Mouse (Mus musculus) kidney, postnatal 25 days (tissue): Measurements from ENCODE around the gene BC052040.

ENCODE experiments used
- DNase-seq, 2 experiments: peaks; one replicate each; pipeline ENCODE4 v3.0.0; 2021; ENCODE audit warnings: mixed read lengths in 2 of 2

Gene BC052040

GRCm38 (mm10) chr2:115581241-115581988, at the start of gene BC052040:
Gene BC052040, plus strand, starts transcription at chr2:115581716.
- peak; percentile 91 for DNase-seq

DNA sequence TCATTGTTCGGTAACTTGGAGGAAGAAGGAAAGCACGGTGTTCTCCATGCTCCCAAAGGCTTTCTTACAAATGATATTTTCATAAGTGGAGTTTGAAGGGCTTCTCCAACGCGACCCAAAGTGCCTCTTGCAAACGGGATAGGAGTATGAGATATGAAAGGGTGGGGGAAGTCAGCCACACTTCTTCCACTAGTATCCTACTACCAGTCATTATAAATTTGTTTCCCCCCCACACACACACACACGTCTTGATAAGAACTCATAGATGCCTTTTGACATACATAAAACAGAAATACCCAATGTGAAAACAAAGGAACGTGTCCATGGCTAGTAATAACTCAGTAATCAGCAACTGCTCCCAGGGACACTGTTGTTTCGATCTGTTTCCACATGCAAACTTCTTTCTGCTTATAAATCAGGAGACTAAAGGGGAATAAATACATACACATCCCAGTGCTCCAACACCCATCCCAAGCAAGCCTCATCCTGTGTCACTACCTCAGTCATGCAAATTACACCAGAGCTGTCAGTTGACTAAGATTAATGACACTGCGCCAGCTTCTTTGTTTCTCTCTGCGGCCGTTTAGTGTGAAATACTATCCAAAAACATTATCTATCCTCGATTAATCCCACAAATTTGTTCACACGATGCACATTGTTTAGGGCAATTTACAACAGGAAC, 43.4 kb upstream of the BC052040 start:
- DNase-seq = no peak

- DNase-seq = no peak
Measured at GRCm38 (mm10) chr2:115538691-115539283, 42.7 kb upstream of the BC052040 start.

- no peak for DNase-seq
Measured at GRCm38 (mm10) chr2:115539731-115540130, 41.8 kb upstream of the BC052040 start.

GRCm38 (mm10) chr2:115542401-115543123, 39.0 kb upstream of the BC052040 start:
- DNase-seq = no peak

- DNase-seq = no peak
Measured at GRCm38 (mm10) chr2:115543212-115543611, 38.3 kb upstream of the BC052040 start.

GRCm38 (mm10) chr2:115551901-115552300, 29.6 kb upstream of the BC052040 start:
- no peak for DNase-seq

DNA sequence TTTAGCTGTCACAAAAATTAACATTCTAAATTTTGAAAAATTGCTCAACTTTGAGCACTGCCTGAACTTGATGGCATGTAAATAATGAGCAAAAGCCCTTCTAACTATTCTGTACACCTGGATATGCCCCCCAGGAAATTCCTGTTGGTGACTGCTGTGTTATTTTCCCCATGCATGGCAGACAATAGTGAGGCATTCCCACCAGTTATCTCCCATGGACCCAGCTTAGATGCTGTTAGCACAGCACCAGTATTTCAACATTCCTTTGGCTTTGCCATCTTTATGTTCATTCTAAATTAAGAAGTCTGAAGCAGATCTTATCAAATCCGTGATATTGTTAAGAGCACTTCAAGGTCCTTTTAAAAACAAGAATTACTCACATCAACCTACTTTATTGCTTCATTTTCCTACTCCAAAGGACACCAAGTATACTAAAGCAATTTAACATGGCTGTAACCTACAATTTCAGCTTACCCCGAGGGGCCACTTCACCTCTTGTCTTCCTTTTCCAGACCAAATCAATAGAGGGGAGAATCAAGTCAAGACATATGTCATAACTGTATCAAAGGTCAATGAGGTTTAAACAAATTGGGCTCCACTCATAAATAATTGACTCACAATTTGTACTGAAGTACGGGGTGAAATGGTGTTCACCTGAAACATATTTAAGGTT, 19.2 kb upstream of the BC052040 start:
- no peak for DNase-seq

DNA sequence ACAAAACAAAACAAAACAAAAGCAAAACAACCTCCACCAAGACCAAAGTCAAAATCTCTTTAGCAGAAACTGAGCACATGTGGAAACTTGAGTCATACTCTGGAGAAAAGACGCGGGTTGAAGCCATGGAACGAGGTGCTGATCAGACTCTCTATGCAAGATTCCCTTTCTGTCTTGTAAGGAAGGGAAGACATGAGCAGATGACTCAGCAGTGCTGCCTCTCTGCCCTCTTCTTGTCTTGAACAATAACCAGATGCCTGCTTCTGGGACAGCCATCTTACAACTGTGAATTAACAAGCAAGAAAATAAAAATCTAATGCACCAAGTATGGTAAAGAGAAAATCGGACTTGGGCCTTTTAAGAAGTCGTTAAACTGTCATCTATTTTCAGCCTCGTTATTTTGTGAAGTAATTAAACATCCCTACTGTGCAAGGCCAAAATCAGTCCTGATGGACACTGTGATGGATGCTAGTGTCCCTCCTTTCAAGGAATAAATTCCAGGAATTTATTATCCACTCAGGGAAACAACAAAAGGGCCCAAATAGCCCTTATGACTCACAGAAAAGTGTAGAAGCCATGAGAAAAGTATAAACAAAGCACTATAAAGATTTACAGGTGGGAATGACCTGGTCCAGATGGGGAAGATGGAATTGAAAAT, 18.0 kb upstream of the BC052040 start:
- no peak for DNase-seq

GRCm38 (mm10) chr2:115571996-115572395, 9.5 kb upstream of the BC052040 start:
- no peak for DNase-seq

DNA sequence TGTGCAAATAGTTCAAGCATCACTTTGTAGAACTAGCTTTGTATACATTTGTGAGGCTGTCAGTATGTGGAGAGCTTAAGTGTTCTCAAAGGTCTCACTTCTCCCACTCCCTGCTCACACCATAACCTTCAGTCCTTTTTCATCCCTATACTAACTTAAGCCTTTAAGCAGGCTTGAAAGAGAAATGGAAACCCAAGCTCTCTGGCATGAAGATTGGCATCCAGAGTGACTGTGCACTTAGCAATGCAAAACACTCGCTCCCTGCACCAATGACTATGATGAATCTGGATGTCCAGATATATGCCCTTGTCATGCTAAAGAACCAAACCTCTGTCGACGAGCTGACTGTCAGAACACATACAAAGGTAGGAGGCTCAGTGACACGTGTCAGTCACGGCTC, 6.7 kb upstream of the BC052040 start:
- DNase-seq = no peak

GRCm38 (mm10) chr2:115579171-115579900, 2.2 kb upstream of the BC052040 start:
- DNase-seq = no peak

DNA sequence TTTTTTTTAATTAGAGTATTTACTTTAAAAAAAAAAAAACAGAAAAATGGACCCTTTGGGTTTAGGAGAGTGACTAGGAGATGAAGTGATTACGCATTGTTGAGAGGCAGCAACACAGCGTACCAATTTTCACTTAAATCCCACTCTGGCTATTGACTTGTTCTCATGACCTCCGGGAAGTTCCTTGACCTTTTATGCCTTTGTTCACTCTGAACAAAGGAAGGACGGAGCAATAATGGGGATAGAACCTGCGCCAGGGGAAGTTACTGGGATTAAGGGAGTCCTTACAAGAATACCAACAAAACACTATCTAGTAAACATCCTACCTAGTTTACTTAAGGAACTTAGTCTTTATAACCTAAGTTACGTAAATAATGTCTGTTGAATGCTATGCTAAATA, 1.5 kb upstream of the BC052040 start:
- DNase-seq = no peak

- no peak for DNase-seq
Measured at GRCm38 (mm10) chr2:115581989-115582608, 583 bp downstream of the BC052040 start.

DNA sequence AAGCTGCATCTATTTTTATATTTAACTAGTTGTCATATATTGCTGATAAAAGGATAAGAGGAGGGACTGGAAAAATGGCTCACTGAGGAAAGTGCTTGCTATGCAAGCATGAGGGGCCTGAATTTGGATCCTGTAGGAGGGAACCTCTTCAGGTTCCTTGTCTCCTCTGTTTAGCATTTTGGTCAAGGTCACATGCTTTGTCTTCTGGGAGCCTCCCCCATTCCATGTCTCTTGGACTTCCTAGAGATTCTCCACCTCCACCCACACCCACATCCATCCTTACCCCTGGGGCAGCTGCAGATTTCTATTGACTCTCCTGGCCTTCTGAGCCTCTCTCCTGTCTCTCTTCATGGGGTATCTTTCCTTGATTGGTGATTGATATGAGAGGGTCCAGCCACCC, 2.3 kb downstream of the BC052040 start:
- no peak for DNase-seq

- no peak for DNase-seq
Measured at GRCm38 (mm10) chr2:115590602-115591001, 9.1 kb downstream of the BC052040 start.

- peak; percentile 74 to 76 for DNase-seq
Measured at GRCm38 (mm10) chr2:115592651-115593119, 11.2 kb downstream of the BC052040 start.

DNA sequence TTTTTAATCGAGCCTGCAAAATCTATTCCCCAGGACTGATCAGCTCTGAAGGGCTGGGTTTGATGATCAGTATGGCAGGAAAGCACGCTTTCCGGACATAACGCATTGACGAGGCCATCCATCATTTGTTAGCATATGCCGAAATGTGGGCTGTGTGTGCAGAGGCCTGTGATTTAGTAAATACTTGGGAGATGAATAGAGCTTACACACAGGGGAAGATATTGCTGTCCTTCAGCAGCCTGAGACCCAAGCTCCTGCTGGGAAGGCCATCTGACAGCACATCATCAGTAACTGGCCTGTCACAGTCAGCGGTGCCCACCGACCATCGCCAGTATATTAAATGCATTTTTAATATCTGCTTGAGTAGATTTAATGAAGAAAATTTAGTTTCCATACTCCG, 15.5 kb downstream of the BC052040 start:
- DNase-seq = no peak

GRCm38 (mm10) chr2:115598266-115598665, 16.8 kb downstream of the BC052040 start:
- no peak for DNase-seq

- no peak for DNase-seq
Measured at GRCm38 (mm10) chr2:115600724-115601123, 19.2 kb downstream of the BC052040 start.

GRCm38 (mm10) chr2:115601280-115601679, 19.8 kb downstream of the BC052040 start:
- DNase-seq = no peak
